Mouse (Mus musculus) neural tube, embryonic 14.5 days (tissue): ENCODE measurements at regions not wholly inside any gene's neighbourhood (a gene's known extent, or its start where the extent isn't known, plus 50 kb on each side); places are given as distances from the start of the nearest gene placed in this dataset.

ENCODE experiments used
- ATAC-seq: fragments of 200-750 bp; cut with Nextera tagmentation; 2 replicates; pipeline ENCODE4 v1.8.0; 2017; ENCODE audit warnings: low read depth, mild to moderate bottlenecking, moderate TSS enrichment, moderate library complexity
- H3K27ac ChIP-seq: fragments of 300-500 bp; sonication (generic); 2 replicates; pipeline ENCODE4 v1.5.1; 2014; ENCODE audit warnings: low read depth, mild to moderate bottlenecking, control low read depth, low read length, moderate library complexity, mixed read lengths
- H3K27me3 ChIP-seq: fragments of 300-500 bp; sonication (generic); 2 replicates; pipeline ENCODE4 v1.6.1; 2014; ENCODE audit warnings: low read length; ENCODE audit not compliant: control insufficient read depth, insufficient read depth
- H3K36me3 ChIP-seq: fragments of 300-500 bp; sonication (generic); 2 replicates; pipeline ENCODE4 v1.6.1; 2014; ENCODE audit warnings: low read length, mixed read lengths; ENCODE audit not compliant: control insufficient read depth, insufficient read depth
- H3K4me1 ChIP-seq: fragments of 300-500 bp; sonication (generic); 2 replicates; pipeline ENCODE4 v1.6.1; 2014; ENCODE audit warnings: low read length; ENCODE audit not compliant: control insufficient read depth, insufficient read depth
- H3K4me2 ChIP-seq: fragments of 300-500 bp; sonication (generic); 2 replicates; pipeline ENCODE4 v1.6.1; 2014; ENCODE audit warnings: mild to moderate bottlenecking, low read depth, low read length, control low read depth
- H3K4me3 ChIP-seq: fragments of 300-500 bp; sonication (generic); 2 replicates; pipeline ENCODE4 v1.5.1; 2014; ENCODE audit warnings: low read depth, low read length, control low read depth, mixed read lengths
- H3K9ac ChIP-seq: fragments of 300-500 bp; sonication (generic); replicated peaks from 2 replicates; pipeline ENCODE4 v1.6.1; 2014; ENCODE audit warnings: low read depth, mild to moderate bottlenecking, control low read depth, low read length, mixed read lengths
- H3K9me3 ChIP-seq: fragments of 300-500 bp; sonication (generic); 2 replicates; pipeline ENCODE4 v1.6.1; 2016; ENCODE audit warnings: low read length; ENCODE audit not compliant: control insufficient read depth
- WGBS: fragments of 180-500 bp; shearing (Covaris S2); extraction: QIAGEN DNeasy Blood & Tissue Kit; methylation state at CpG from one replicate; pipeline ENCODE4 v1.1.7; 2014; 5-methylcytosine and 5-hydroxymethylcytosine counted together

GRCm38 (mm10) chr14:33765767-33766166, 157.6 kb upstream of the Gdf10 start:
- WGBS = 86% methylated on average over 1 of the region's 1 CpGs
- ATAC-seq = no peak

GRCm38 (mm10) chr14:33772374-33772773, 151.0 kb upstream of the Gdf10 start:
- Histone ChIP-seq H3K27me3 (no peaks in the 10 kb centered on the region), H3K27ac (no peak overlapping the region), H3K4me3 (no peak overlapping the region), H3K9ac (no peak overlapping the region), H3K9me3 (no peaks in the 10 kb centered on the region), H3K36me3 (no peaks in the 10 kb centered on the region), H3K4me1 (no peaks in the 10 kb centered on the region), H3K4me2 (no peak overlapping the region)
- ATAC-seq = no peak
- 90% methylated on average over 3 of the region's 3 CpGs for WGBS

More at GRCm38 (mm10) chr14:33765767-33766166, 157.6 kb upstream of the Gdf10 start:
- no peaks in the 10 kb centered on the region for H3K36me3 ChIP-seq
- no peaks in the 10 kb centered on the region for H3K4me1 ChIP-seq
- no peak overlapping the region for H3K4me2 ChIP-seq
- H3K9me3 ChIP-seq = no peaks in the 10 kb centered on the region
- H3K27ac ChIP-seq = no peak overlapping the region
- H3K4me3 ChIP-seq = no peak overlapping the region
- no peaks in the 10 kb centered on the region for H3K27me3 ChIP-seq
- no peak overlapping the region for H3K9ac ChIP-seq

- Histone ChIP-seq H3K36me3 (no peaks in the 10 kb centered on the region), H3K4me1 (no peaks in the 10 kb centered on the region), H3K9ac (no peak overlapping the region), H3K9me3 (no peaks in the 10 kb centered on the region), H3K4me2 (no peak overlapping the region), H3K4me3 (no peak overlapping the region), H3K27me3 (no peaks in the 10 kb centered on the region), H3K27ac (no peak overlapping the region)
- no peak for ATAC-seq
- WGBS = 47% methylated on average over 2 of the region's 2 CpGs
These were observed 133.8 kb upstream of the Gdf10 start for GRCm38 (mm10) chr14:33789556-33789955.

GRCm38 (mm10) chr14:33794262-33794661, 129.1 kb upstream of the Gdf10 start:
- Histone ChIP-seq H3K27ac (no peak overlapping the region), H3K4me3 (no peak overlapping the region), H3K4me2 (no peak overlapping the region), H3K27me3 (no peaks in the 10 kb centered on the region), H3K9me3 (no peaks in the 10 kb centered on the region), H3K4me1 (0 out of 2 replicates have a peak, but pooled peaks cover 7% of the 10 kb centered on the region), H3K9ac (no peak overlapping the region), H3K36me3 (no peaks in the 10 kb centered on the region)
- ATAC-seq = no peak
- 55% methylated on average over 3 of the region's 3 CpGs for WGBS

GRCm38 (mm10) chr14:33797551-33798303, 125.7 kb upstream of the Gdf10 start:
- H3K9me3 ChIP-seq = no peaks in the 10 kb centered on the region
- WGBS = 41% methylated on average over 15 of the region's 15 CpGs
- H3K27ac ChIP-seq = peak overlapping the region; percentile 62; the same call in 1 of the 2 replicates
- H3K4me3 ChIP-seq = no peak overlapping the region
- H3K4me1 ChIP-seq = 0 out of 2 replicates have a peak, but pooled peaks cover 7% of the 10 kb centered on the region
- no peaks in the 10 kb centered on the region for H3K36me3 ChIP-seq
- peak; percentile 54 for ATAC-seq
- no peak overlapping the region for H3K9ac ChIP-seq
- H3K27me3 ChIP-seq = no peaks in the 10 kb centered on the region
- no peak overlapping the region for H3K4me2 ChIP-seq

- Histone ChIP-seq H3K9ac (no peak overlapping the region), H3K27me3 (no peaks in the 10 kb centered on the region), H3K9me3 (no peaks in the 10 kb centered on the region), H3K27ac (no peak overlapping the region), H3K4me1 (no peaks in the 10 kb centered on the region; the same call in 1 of the 2 replicates), H3K4me3 (no peak overlapping the region), H3K4me2 (no peak overlapping the region), H3K36me3 (no peaks in the 10 kb centered on the region)
- WGBS = 91% methylated on average over 3 of the region's 3 CpGs
- ATAC-seq = no peak
These were observed 119.1 kb upstream of the Gdf10 start for GRCm38 (mm10) chr14:33804321-33804720.

GRCm38 (mm10) chr14:33804721-33805120, 118.7 kb upstream of the Gdf10 start:
- no peaks in the 10 kb centered on the region for H3K36me3 ChIP-seq
- no peaks in the 10 kb centered on the region for H3K9me3 ChIP-seq
- no peak for ATAC-seq
- WGBS = 44% methylated on average over 6 of the region's 6 CpGs
- H3K4me3 ChIP-seq = no peak overlapping the region
- no peak overlapping the region for H3K4me2 ChIP-seq
- H3K9ac ChIP-seq = no peak overlapping the region
- H3K27me3 ChIP-seq = no peaks in the 10 kb centered on the region
- H3K4me1 ChIP-seq = no peaks in the 10 kb centered on the region; the same call in 1 of the 2 replicates
- no peak overlapping the region for H3K27ac ChIP-seq

GRCm38 (mm10) chr14:33807196-33807595, 116.2 kb upstream of the Gdf10 start:
- no peak for ATAC-seq
- Histone ChIP-seq H3K27ac (no peak overlapping the region), H3K36me3 (no peaks in the 10 kb centered on the region), H3K27me3 (no peaks in the 10 kb centered on the region), H3K4me1 (no peaks in the 10 kb centered on the region; the same call in none of the 2 replicates), H3K4me3 (no peak overlapping the region), H3K9me3 (no peaks in the 10 kb centered on the region), H3K9ac (no peak overlapping the region), H3K4me2 (no peak overlapping the region)
- 68% methylated on average over 7 of the region's 7 CpGs for WGBS

- Histone ChIP-seq H3K36me3 (no peaks in the 10 kb centered on the region), H3K27ac (no peak overlapping the region), H3K4me1 (no peaks in the 10 kb centered on the region; the same call in none of the 2 replicates), H3K4me2 (no peak overlapping the region), H3K27me3 (no peaks in the 10 kb centered on the region), H3K9me3 (no peaks in the 10 kb centered on the region), H3K9ac (no peak overlapping the region), H3K4me3 (no peak overlapping the region)
- 57% methylated on average over 11 of the region's 11 CpGs for WGBS
- ATAC-seq = no peak
These were observed 114.7 kb upstream of the Gdf10 start for GRCm38 (mm10) chr14:33808593-33809265.
